Mouse (Mus musculus): ENCODE measurements around the gene Gm12216.

DNA sequence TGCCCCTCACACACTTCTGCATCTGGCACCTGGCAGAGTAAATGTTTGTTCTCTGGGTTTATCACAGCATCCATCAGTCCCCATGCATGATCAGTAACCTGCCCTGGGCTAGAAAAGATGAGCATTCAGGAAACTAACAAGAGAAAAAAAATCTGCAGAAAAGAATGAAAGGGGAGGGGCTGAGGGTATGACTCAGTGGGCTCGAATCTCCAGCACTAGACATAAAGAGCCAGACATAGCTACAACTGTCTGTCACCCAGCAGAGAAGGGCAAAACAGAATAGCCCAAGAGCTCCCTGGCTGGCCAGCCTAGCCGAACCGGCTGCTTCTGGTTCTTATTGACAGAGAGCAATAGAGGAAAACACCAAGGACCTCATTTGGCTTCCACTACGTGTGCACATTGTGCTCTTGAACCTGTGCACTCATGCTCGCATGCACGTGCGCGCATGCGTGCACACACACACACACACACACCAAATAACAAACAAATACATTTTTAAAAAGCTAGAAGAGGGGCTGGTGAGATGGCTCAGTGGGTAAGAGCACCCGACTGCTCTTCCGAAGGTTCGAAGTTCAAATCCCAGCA, 104.0 kb downstream of the Gm12216 start:
- TF ChIP-seq CTCF (IDR thresholded peaks at IDR 0.05) (no peak), POLR2A (IDR thresholded peaks at IDR 0.05; ENCODE audit: insufficient read depth, low read depth, low read length) (no peak), EP300 (IDR thresholded peaks at IDR 0.05; ENCODE audit: insufficient read depth, low read depth, low read length) (no peak)
